Mouse (Mus musculus): ENCODE measurements around the gene Coq8b. TPM values are rescaled to one million over a fixed set of nuclear protein-coding genes. Genes with fewer than 3 reads are reported as not detected.

Gene Coq8b
- total RNA-seq, 2 experiments from 2014 or later = not detected

DNA sequence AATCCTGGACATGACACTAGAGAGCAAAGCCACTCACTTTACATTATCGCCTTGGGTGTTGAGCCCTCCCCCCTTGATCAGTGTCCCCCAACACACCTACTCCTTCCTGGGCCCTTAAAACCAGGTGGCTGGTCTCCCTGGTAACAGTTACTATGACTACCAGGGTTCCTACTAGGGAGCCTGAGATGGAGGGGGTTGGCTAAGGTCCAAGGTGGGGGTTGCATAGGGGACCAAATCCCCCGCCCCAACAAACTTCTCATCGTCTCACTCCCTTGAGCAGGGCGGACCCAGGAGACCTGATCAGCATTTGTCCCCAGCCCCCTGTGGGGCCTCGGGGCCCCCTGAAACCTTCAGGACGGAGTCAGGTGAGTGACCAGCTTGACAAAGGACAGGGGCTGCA, 29.1 kb downstream of the Coq8b start:
- no peak for ATAC-seq (replicated peaks; ENCODE audit: low FRiP score, poor library complexity, severe bottlenecking)

DNA sequence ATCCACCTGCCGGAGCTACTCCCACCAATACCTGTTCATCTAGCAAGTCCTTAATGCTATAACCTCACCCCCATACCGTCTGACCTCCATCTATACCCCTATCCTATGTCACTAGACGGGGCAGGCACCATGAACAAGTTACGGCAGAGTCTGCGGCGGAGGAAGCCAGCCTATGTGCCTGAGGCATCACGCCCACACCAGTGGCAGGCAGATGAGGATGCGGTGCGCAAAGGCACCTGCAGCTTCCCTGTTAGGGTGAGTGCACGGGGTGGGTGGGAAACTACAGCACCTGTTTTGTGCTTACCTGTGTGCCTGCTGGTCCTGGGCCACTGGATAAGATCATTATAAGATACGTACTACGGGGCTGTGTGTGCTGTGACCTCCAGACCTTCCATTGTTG, 31.9 kb downstream of the Coq8b start:
- no peak for ATAC-seq (replicated peaks; ENCODE audit: low FRiP score, poor library complexity, severe bottlenecking)

DNA sequence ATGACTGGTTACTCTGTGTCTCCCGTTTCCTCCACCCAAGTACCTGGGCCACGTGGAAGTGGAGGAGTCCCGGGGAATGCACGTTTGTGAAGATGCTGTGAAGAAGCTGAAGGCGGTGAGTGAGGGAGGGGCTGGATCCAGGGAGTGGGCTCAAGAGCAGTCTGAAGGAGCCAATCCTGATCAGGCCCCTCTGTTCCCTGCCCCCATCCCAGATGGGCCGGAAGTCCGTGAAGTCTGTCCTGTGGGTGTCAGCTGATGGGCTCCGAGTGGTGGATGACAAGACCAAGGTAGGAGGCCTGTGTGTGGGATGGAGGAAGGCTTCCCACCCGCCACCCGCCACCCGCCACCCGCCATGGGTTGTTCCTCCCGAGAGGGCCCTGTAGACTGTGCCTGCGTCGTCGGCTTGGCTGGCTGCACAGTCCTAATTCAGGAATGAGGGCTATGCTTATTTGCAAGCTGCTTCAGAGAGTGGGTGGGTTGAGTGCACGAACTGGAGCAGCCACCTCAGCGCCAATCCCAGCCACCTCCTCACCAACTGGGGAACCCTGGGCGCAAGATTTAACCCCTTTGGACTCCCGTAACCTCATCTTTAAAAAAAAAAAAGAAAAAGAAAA, 33.8 kb downstream of the Coq8b start:
- ATAC-seq (replicated peaks; ENCODE audit: low FRiP score, poor library complexity, severe bottlenecking) = no peak

DNA sequence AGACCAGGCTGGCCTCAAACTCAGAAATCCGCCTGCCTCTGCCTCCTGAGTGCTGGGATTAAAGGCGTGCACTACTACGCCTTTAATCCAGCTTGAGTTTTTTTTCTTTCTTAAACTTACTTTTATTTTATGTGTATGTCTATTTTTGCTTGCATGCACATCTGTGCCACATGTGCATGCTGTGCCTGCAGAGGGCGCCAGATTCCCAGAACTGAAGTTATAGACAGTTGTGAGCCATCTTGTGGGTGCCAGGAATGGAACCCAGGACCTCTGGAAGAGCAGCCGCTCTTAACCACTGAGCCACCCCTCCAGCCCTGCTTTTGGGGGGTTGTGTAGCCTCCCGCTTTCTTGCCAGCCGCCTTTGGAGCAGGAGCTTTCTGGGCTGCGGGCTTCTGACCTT, 38.6 kb downstream of the Coq8b start:
- ATAC-seq (replicated peaks; ENCODE audit: low FRiP score, poor library complexity, severe bottlenecking) = no peak

DNA sequence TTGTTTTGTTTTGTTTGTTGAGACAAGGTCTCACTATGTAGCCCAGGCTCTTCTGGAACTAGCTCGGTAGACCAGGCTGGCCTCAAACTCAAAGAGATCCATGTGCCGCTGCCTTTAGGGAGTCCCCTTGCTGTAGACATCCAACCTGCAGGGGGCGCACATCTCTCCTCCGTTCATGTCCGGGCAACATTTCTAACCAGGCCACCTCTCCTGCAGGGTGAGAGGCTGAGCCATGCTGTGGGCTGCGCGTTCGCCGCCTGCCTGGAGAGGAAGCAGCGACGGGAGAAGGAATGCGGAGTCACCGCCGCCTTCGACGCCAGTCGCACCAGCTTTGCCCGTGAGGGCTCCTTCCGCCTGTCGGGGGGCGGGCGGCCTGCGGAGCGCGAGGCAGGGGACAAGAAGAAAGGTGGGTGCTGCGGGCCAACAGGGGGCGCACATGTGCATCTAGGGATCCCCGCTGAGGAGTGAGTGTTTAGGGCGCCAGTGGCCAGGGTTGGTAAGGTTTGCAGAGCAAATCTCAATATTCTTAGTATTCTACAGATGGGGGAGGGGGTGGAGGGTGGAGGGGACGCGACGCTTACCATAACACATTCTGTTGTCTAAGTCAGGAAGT, 41.0 kb downstream of the Coq8b start:
- no peak for ATAC-seq (replicated peaks; ENCODE audit: low FRiP score, poor library complexity, severe bottlenecking)

DNA sequence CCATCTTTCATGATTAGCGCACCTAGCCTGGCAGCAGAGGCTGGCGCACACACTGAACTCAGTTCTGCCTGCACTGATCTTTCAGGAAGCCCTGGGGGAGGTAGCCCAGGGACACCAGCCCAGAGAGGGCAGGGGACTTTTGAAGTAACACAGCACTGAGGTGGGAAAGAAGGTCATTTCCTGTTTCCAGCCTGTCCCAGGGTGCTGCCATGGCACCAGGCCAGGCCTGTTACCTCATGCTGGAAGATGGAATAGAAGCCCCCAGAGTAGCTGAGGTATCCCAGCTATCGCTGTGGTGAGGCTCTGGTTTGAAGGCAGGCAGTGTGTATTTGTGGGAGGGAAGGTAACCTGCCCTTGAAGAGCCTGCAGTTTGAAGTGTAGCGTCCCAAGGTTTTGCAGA, 42.1 kb downstream of the Coq8b start:
- ATAC-seq (replicated peaks; ENCODE audit: low FRiP score, poor library complexity, severe bottlenecking) = no peak

DNA sequence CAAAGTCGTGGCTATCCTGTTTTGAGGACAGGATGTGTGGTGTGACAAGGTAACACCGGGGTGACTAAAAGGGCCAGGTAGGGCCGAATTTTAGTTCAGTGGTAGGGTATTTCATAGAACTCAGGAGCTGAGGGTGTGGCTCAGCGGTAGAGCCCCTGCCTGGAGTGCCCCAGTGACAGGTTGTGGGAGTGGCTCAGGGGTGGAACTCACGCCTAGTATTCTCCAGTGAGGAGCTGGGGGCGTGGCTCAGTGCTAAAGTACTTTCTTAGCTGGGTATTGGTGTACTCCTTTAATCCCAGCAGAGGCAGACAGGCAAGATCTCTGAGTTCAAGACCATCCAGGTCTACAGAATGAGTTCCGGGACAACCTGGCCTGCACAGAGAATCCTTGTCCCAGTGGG, 43.2 kb downstream of the Coq8b start:
- no peak for ATAC-seq (replicated peaks; ENCODE audit: low FRiP score, poor library complexity, severe bottlenecking)

DNA sequence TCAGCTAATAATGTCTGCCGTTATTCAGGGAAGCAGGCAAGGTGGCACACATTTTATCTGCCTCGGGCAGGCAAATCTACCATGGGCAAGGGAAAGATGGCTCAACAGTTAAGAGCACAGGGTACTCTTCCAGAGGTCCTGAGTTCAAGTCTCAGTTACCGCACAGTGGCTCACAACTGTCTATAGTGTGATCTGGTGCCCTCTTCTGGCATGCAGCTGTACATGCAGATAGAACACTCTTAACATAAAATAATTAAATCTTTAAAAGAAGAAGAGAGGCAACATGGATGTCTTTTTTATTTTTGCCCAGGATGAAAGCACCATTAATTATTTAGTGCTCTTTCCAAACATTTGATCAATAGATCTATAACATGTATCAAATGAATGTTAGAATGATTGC, 44.4 kb downstream of the Coq8b start:
- no peak for ATAC-seq (replicated peaks; ENCODE audit: low FRiP score, poor library complexity, severe bottlenecking)

DNA sequence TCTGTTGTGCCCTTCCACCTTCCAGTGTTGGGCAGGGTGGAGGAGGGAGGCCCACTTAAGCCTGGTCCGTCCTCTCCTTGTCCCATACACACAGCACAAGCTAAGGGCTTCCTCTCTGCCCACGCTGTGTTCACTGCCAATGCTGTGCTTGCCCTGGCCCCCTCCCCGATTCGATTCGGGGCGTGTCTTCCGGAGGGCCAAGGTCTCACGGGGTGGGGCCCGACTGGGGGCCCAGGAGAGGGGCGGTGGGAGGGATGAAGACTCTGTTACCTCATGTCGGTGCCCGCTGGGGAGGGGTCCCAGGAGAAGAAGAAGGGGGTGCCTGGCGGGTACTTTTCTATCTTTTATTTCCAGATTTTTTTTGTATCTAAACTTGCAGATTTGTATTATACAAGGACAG, 48.9 kb downstream of the Coq8b start:
- ATAC-seq (replicated peaks; ENCODE audit: low FRiP score, poor library complexity, severe bottlenecking) = no peak

DNA sequence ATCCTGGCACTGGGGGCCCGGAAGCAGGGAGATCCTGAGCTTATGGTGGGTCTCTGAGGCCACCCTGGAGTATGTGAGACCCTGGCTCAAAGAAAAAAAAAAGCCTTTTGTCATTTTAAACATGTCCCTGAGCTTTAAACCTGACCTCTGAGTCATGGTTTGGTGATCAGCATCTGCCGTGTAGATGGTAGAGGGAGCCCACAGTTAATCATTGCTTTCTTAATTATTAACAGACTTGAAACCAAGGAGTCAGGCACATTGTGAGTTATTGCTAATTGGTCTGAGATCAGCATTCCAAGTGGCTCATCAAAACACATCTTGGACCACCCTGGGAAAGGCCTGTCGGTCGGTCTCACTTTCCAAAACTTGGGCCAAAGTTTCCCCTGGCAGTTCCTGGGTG, 49.4 kb downstream of the Coq8b start:
- ATAC-seq (replicated peaks; ENCODE audit: low FRiP score, poor library complexity, severe bottlenecking) = no peak

DNA sequence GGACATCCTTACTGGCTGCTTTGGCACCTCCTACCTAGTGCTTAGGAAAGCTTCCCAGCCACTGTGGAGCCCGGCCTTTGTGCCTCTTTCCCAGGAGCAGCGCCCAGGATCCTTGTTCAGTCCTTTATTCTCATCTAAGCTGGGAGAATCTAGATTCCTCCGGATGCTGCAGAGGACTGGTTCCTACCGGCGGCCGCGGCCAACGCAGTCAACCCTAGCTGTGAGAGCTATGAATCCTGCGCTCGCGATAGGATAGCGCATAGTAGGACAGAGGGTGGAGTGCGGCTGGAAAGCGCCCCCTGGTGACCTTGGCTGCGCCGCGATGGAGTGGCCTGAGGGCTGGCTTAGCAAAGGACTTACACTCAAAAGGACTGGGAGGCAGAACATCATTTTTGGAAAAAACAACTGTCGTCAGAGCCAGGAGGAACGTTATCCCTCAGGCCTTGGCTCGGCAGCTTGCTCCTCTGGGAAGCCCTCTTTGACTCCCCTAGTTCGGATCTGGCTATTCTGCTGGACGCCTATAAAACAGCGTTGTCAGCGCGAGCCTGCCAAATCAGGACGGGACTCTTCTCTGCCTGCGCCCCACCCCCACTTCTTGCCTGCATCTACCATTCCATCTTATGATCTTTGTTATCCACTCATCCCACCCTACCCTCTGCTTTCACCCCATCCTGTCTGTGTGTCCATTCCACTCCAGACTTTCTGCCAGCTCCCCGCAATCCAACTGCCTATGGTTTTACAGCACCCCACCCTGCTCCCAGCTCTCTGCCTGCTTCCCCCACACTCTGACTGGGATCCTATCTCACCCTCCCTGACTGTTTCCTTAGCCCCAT, 52.3 kb downstream of the Coq8b start:
- ATAC-seq (replicated peaks; ENCODE audit: low FRiP score, poor library complexity, severe bottlenecking) = no peak

DNA sequence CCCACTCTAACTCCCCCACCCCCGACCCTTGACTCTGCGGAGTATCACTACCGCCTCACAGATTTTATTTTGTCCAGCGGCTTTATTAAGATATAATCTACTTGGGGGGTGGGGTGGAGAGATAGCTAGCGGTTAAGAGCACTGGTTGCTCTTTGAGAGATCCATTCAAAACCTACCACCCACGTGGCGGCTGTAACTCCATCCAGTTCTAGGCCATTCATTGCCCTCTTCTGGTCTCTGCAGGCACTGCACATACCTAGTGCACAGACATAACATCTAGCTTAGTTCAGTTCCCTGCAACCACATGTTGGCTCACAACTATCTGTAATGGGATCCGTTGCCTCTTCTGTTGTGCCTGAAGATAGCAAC, 52.9 kb downstream of the Coq8b start:
- no peak for ATAC-seq (replicated peaks; ENCODE audit: low FRiP score, poor library complexity, severe bottlenecking)

DNA sequence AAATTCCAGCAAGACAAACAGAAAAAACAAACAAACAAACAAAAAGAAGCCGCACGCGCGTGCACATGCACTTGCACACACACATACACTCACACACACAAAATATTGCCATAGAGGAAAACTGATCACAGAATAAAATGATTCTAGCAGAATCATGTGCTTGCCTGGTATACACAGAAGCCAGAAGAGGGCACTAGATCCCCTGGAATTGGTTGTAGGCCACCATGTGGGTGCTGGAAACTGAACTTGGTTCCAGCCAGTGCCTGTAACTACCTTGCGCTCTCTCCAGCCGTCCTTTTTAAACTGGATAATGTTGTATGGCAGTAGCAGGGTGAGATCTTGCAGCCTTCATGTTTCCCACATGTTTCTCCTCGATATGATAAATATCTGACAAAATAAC, 55.9 kb downstream of the Coq8b start:
- ATAC-seq (replicated peaks; ENCODE audit: low FRiP score, poor library complexity, severe bottlenecking) = no peak

DNA sequence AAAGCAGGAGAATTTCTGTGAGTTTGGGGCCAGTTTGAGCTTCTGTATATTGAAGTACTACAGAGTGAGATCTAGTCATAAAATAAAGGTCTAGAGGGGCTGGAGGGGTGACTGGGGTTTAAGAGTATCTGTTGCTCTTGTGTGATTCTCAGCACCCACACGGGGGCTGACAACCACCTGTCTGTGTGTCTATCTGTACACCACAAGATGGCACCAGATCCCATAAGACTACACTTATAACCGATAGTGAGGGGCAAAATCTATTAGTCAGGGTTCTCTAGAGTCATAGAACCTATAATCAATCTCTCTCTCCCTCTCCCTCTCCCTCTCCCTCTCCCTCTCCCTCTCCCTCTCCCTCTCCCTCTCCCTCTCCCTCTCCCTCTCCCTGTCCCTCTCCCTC, 57.7 kb downstream of the Coq8b start:
- ATAC-seq (replicated peaks; ENCODE audit: low FRiP score, poor library complexity, severe bottlenecking) = no peak

DNA sequence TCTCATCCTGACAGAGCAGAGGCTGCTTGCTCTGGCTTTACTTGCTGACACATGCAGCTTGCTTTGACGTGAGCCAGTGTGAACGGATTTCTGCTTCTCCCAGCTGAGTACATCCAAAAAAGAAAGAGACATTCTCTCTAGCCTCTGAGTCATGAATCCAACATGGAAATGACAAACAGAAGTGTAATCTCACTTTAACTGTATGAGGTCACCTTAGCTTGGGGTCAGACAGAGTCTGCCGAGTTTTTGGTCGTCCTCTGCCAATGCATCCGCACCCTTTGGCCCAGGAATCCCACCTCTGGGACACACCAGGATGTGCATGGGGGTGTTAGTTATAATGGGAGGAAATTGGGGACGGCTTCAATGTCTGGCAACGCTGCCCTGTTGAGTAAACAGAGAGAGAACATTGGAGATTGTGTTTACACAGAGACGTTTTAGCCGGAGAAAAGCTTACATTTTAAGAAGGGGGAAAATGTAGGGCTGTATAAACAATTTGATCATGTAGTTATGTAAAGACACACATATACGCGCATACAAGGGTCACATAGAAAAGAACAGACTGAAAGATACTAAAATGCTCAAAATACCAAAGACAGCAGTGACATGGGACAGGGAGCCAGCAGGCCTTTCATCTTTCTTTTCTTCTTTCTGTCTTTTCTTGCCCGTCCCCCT, 59.1 kb downstream of the Coq8b start:
- no peak for ATAC-seq (replicated peaks; ENCODE audit: low FRiP score, poor library complexity, severe bottlenecking)

DNA sequence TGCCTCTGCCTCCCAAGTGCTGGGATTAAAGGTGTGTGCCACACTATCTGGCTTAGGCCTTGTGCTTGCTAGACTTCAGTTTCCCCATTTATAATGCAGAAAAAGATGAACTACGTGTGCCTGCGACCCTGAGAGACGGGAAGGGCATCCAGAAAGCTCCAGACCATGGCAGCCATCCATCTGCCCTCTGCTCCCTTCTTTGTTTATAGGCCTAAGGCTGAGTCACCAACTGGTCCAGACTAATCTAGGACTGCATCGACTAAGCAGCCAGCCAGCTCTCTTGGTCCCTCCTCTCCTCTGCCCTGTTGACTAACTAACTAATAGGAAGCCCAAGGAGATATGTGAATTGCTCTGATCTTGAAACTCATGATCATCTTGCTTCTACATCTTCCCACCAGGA, 63.1 kb downstream of the Coq8b start:
- no peak for ATAC-seq (replicated peaks; ENCODE audit: low FRiP score, poor library complexity, severe bottlenecking)

DNA sequence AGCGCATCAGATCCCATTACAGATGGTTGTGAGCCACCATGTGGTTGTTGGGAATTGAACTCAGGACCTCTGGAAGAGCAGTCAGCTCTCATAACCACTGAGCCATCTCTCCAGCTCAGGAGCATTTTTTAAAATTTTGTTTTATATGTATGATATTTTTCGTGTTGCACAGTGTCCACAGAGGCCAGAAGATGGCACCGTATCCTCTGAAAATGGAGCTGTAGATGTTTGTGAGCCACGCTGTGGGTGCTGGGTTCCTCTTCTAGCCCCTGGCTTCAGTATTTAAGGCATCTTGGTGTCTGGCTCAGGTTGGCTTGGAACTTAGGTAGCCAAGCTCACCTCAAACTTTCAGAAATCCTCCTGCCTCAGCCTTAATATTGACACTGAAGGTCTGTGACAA, 63.7 kb downstream of the Coq8b start:
- ATAC-seq (replicated peaks; ENCODE audit: low FRiP score, poor library complexity, severe bottlenecking) = no peak

DNA sequence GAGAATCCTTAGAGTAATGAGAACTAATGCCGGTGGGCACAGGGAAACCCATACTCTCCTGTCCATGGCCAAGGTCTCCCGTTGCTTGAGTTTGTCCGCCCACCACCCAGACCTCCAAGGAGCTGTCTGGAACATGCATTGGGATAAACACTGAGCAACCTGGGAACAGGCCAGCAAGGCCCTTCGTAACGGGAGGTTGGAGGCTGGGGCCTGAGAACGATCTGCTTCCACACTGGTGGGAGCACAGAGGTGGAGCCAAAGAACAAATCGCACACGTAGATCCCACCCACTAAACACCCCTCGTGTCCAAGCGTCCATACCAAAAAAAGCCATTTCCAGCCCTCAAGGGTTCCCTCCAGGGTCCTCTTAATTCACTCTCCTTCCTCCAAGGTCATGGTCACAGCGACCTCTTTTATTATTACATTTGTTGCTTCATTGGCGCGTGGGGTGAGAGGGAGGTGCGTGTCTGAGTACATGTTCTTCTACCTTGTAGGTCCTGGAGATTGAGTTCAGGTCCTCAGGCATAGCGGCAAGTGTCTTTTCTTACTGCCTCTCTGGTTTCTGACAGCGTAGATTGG, 65.3 kb downstream of the Coq8b start:
- no peak for ATAC-seq (replicated peaks; ENCODE audit: low FRiP score, poor library complexity, severe bottlenecking)

DNA sequence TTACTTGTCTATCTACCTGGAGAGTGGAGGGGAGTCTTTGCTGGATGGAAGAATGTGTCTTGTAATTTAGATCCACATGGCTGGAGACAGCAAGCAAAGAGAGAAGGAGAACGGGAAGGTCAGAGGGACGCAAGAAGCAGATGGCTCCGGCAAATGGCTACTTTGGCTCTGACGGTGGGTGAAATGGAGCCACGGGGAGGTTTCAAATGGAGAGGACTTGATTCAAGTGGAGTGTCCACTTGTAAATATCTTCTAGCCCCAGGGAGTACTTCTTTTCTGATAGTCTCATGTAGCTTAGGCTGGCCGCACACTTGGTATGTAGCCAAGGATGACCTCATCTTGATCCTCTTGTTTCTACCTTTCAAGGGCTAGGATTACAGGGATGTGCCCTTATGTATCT, 66.0 kb downstream of the Coq8b start:
- ATAC-seq (replicated peaks; ENCODE audit: low FRiP score, poor library complexity, severe bottlenecking) = no peak

DNA sequence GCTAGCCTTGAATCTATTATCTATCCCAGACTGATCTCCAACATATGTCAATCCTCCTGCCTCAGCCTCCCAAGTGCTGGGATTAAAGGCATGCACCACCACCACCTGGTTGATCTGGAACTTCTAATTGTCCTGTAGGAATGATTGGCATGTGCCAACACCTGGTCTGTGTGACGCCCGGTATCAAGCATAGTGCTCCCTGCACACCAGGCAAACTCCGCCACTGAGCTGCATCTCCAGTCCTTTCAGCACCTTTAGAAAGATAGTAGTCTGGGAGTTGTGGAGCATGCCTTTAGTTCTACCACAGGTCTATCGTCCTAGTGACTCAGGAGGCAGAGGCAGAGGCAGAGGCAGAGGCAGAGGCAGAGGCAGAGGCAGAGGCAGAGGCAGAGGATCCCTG, 67.5 kb downstream of the Coq8b start:
- no peak for ATAC-seq (replicated peaks; ENCODE audit: low FRiP score, poor library complexity, severe bottlenecking)

DNA sequence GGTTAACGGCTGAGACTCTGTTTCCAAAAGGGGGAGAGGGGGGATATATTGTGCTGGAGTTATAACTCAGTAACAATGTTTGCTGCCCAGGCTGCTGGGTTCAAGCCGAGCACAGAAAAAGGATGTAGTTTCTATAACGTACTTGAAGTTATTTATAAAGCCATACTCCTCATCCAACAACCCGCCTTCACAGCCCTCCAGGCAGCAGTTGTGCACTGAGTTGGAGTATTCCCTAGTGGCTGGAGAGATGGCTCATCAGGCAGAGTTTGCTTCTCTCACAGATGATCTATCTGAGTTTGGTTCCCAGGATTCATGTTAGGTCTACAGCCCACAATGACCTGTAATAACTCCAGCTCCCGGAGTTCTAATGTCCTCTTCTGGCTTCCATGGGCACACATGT, 68.0 kb downstream of the Coq8b start:
- ATAC-seq (replicated peaks; ENCODE audit: low FRiP score, poor library complexity, severe bottlenecking) = no peak
